Mouse (Mus musculus) erythroblast, embryonic 14.5 days (primary cell): ENCODE measurements around the gene Gprc5c.

Source experiments
- GATA1 ChIP-seq: IDR thresholded peaks from 2 replicates; pipeline ENCODE4 v1.6.1; 2012; ENCODE audit warnings: low read length, inconsistent platforms, mixed read lengths
- TAL1 ChIP-seq: IDR thresholded peaks from 3 replicates; pipeline ENCODE4 v1.6.1; 2012; ENCODE audit warnings: low read length, inconsistent platforms, mixed read lengths

DNA sequence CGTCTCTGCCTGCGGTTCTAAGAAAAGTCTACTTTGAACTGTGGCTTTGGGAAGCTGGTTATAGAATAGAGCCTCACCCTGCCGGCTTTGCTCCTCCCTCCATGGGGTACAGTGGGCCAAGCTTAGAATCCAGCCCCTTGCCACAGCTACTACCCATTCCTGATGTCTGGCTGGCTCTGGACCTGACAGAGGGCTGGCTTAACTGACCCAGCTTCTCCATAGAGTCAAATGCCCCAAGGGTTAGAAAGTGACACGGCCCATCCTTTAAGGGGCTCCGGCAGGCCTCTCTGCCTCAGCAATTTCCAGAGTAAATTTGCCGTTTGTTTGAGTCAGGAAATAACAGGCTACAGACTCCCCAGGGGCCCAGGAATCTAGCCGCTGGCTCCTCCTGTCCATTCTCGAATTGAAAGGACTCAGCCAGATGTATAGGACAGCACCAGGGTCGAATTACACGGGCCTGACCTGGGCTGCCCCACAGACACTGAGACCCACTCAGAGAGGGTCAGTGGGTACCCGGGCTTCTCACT is 27.7 kb upstream of the Gprc5c start:
- TF ChIP-seq GATA1 (no peak), TAL1 (no peak)
